Mouse (Mus musculus) G1E (cell line): ENCODE measurements around the gene Tmc7.

Source experiments
- CTCF ChIP-seq: IDR thresholded peaks from 2 replicates; pipeline ENCODE4 v1.5.1; 2012; ENCODE audit warnings: low read depth, low read length, inconsistent platforms, mixed read lengths
- GATA1 ChIP-seq: IDR thresholded peaks from 2 replicates; pipeline ENCODE4 v1.6.1; 2012; ENCODE audit warnings: borderline replicate concordance, low read length, inconsistent platforms, mixed read lengths
- TAL1 ChIP-seq: conservative IDR thresholded peaks from 2 replicates; pipeline ENCODE4 v1.6.1; 2012; ENCODE audit warnings: low read depth, low read length, inconsistent platforms, mixed read lengths

DNA sequence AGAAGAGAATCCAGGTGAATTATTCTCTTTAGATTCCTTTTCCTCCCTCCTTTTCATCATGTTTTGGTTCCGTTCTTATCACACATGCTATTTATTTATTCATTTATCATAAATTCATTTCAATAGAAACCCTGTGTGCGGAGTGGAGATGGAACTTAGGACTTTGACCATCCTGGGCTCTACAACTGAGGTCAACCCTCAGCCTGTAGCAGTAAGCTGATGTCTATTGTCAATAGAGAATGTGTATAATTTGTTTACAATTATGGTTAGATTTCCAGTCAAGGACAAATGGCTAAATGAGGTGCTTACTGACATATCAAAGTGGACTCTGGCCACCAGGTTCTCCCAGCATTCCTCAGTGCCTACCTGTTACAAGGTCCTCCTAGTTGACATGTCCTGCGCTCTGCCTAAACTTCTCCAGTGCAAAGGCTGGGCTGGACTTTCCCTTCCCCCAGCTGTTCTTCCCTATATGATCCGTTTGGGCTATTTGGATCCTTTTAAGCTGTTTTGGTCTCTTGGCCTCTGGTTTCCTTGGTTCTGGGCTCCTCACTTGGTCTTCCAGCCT, 26.7 kb upstream of the Tmc7 start:
- no peak for TF ChIP-seq CTCF
- no peak for TF ChIP-seq GATA1
- no peak for TF ChIP-seq TAL1
